Mouse (Mus musculus): ENCODE measurements around the gene Umad1. TPM values are rescaled to one million over a fixed set of nuclear protein-coding genes. Genes with fewer than 3 reads are reported as not detected.
"Not testable (repeated sequence)": the region's sequence is repeated elsewhere in the genome, so short reads cannot be mapped to it uniquely, and the experiment has no call there.

The Umad1 gene
- total RNA-seq, 2 experiments from 2014 or later: 28.5 to 32.0 TPM

GRCm38 (mm10) chr6:8307878-8308775 lies 49.0 kb downstream of the Umad1 start:
- no peak for DNase-seq (ENCODE audit: extremely low spot score in 1 of 2, low spot score in 1 of 2)

- DNase-seq (ENCODE audit: extremely low spot score in 1 of 2, low spot score in 1 of 2): no peak
These were observed 53.5 kb downstream of the Umad1 start for GRCm38 (mm10) chr6:8312554-8312953.

- no peak for DNase-seq (ENCODE audit: extremely low spot score in 1 of 2, low spot score in 1 of 2)
These were observed 57.1 kb downstream of the Umad1 start for GRCm38 (mm10) chr6:8316201-8316600.

GRCm38 (mm10) chr6:8319591-8319990 lies 60.5 kb downstream of the Umad1 start:
- DNase-seq (ENCODE audit: extremely low spot score in 1 of 2, low spot score in 1 of 2): no peak

- DNase-seq (ENCODE audit: extremely low spot score in 1 of 2, low spot score in 1 of 2): not testable (repeated sequence)
These were observed 72.4 kb downstream of the Umad1 start for GRCm38 (mm10) chr6:8331496-8331895.

GRCm38 (mm10) chr6:8333380-8333779 lies 74.3 kb downstream of the Umad1 start:
- DNase-seq (ENCODE audit: extremely low spot score in 1 of 2, low spot score in 1 of 2): no peak

- DNase-seq (ENCODE audit: extremely low spot score in 1 of 2, low spot score in 1 of 2): no peak
These were observed 77.7 kb downstream of the Umad1 start for GRCm38 (mm10) chr6:8336487-8337390.

GRCm38 (mm10) chr6:8339453-8339852 lies 80.4 kb downstream of the Umad1 start:
- DNase-seq (ENCODE audit: extremely low spot score in 1 of 2, low spot score in 1 of 2): no peak

GRCm38 (mm10) chr6:8343271-8343670 lies 84.2 kb downstream of the Umad1 start:
- no peak for DNase-seq (ENCODE audit: extremely low spot score in 1 of 2, low spot score in 1 of 2)

GRCm38 (mm10) chr6:8345219-8345856 lies 86.2 kb downstream of the Umad1 start:
- no peak for DNase-seq (ENCODE audit: extremely low spot score in 1 of 2, low spot score in 1 of 2)

GRCm38 (mm10) chr6:8347154-8347553 lies 88.1 kb downstream of the Umad1 start:
- no peak for DNase-seq (ENCODE audit: extremely low spot score in 1 of 2, low spot score in 1 of 2)

GRCm38 (mm10) chr6:8348344-8348743 lies 89.3 kb downstream of the Umad1 start:
- no peak for DNase-seq (ENCODE audit: extremely low spot score in 1 of 2, low spot score in 1 of 2)

GRCm38 (mm10) chr6:8349060-8349670 lies 90.1 kb downstream of the Umad1 start:
- DNase-seq (ENCODE audit: extremely low spot score in 1 of 2, low spot score in 1 of 2): no peak

- DNase-seq (ENCODE audit: extremely low spot score in 1 of 2, low spot score in 1 of 2): no peak
These were observed 92.4 kb downstream of the Umad1 start for GRCm38 (mm10) chr6:8351507-8351906.

- no peak for DNase-seq (ENCODE audit: extremely low spot score in 1 of 2, low spot score in 1 of 2)
These were observed 93.6 kb downstream of the Umad1 start for GRCm38 (mm10) chr6:8352533-8353168.

GRCm38 (mm10) chr6:8353461-8353860 lies 94.4 kb downstream of the Umad1 start:
- DNase-seq (ENCODE audit: extremely low spot score in 1 of 2, low spot score in 1 of 2): no peak

GRCm38 (mm10) chr6:8354846-8355245 lies 95.8 kb downstream of the Umad1 start:
- no peak for DNase-seq (ENCODE audit: extremely low spot score in 1 of 2, low spot score in 1 of 2)

GRCm38 (mm10) chr6:8358232-8358631 lies 99.1 kb downstream of the Umad1 start:
- DNase-seq (ENCODE audit: extremely low spot score in 1 of 2, low spot score in 1 of 2): no peak

GRCm38 (mm10) chr6:8358782-8359181 lies 99.7 kb downstream of the Umad1 start:
- DNase-seq (ENCODE audit: extremely low spot score in 1 of 2, low spot score in 1 of 2): no peak

- no peak for DNase-seq (ENCODE audit: extremely low spot score in 1 of 2, low spot score in 1 of 2)
These were observed 101.7 kb downstream of the Umad1 start for GRCm38 (mm10) chr6:8360805-8361204.
